Mouse (Mus musculus): ENCODE measurements around the gene Ercc6l2. TPM values are rescaled to one million over a fixed set of nuclear protein-coding genes. Genes with fewer than 3 reads are reported as not detected.

Gene Ercc6l2
- polyA plus RNA-seq, 1 experiment from 2014 or later: 8.4 TPM

- H3K9me3 ChIP-seq (replicated peaks): no peaks in the 10 kb centered on the region
- no peak overlapping the region for H3K9ac ChIP-seq
- H3K27ac ChIP-seq: no peak overlapping the region
These were observed 126.1 kb downstream of the Ercc6l2 start for GRCm38 (mm10) chr13:63941170-63941569.

GRCm38 (mm10) chr13:63943605-63944004, 128.6 kb downstream of the Ercc6l2 start:
- no peak overlapping the region for H3K27ac ChIP-seq
- H3K4me3 ChIP-seq (replicated peaks): no peak overlapping the region
- DNase-seq (no peak), ATAC-seq (ENCODE audit: low read depth) (no peak)
- H3K27me3 ChIP-seq: no peaks in the 10 kb centered on the region
- no peaks in the 10 kb centered on the region for H3K36me3 ChIP-seq
- H3K4me1 ChIP-seq (replicated peaks): no peaks in the 10 kb centered on the region
- WGBS (ENCODE audit: insufficient replicate concordance): 60% methylated on average over 7 of the region's 7 CpGs
- no peak overlapping the region for H3K4me2 ChIP-seq
- no peaks in the 10 kb centered on the region for H3K9me3 ChIP-seq (replicated peaks)
- H3K9ac ChIP-seq: no peak overlapping the region

More at GRCm38 (mm10) chr13:63941170-63941569, 126.1 kb downstream of the Ercc6l2 start:
- Histone ChIP-seq H3K27me3 (no peaks in the 10 kb centered on the region), H3K4me3 (replicated peaks) (no peak overlapping the region), H3K4me2 (no peak overlapping the region), H3K4me1 (replicated peaks) (peaks cover 4% of the 10 kb centered on the region), H3K36me3 (no peaks in the 10 kb centered on the region)
- no peak for DNase-seq
- WGBS (ENCODE audit: insufficient replicate concordance): 61% methylated on average over 4 of the region's 4 CpGs
- ATAC-seq (ENCODE audit: low read depth): no peak

GRCm38 (mm10) chr13:63944344-63945021, 129.4 kb downstream of the Ercc6l2 start:
- H3K4me1 ChIP-seq (replicated peaks): no peaks in the 10 kb centered on the region
- ATAC-seq (ENCODE audit: low read depth): no peak
- H3K27ac ChIP-seq: no peak overlapping the region
- WGBS (ENCODE audit: insufficient replicate concordance): 64% methylated on average over 13 of the region's 13 CpGs
- no peaks in the 10 kb centered on the region for H3K9me3 ChIP-seq (replicated peaks)
- no peak overlapping the region for H3K4me2 ChIP-seq
- no peak overlapping the region for H3K9ac ChIP-seq
- no peak overlapping the region for H3K4me3 ChIP-seq (replicated peaks)
- no peaks in the 10 kb centered on the region for H3K27me3 ChIP-seq
- no peaks in the 10 kb centered on the region for H3K36me3 ChIP-seq
- no peak for DNase-seq

Other genes with a start within 250 kb of the Ercc6l2 start
- gene Ptch1, start 241.6 kb upstream of the Ercc6l2 start, polyA plus RNA-seq (2015; fragmentation: Nextera tagmentation; extraction: Ambion mirVana): 3.4 and 4.1 TPM in 2 replicates

All from liver, embryonic 13.5 days (tissue).